Mouse (Mus musculus) C2C12 (cell line): ENCODE results near the gene Zcwpw1. TPM values are rescaled to one million over a fixed set of nuclear protein-coding genes. Genes with fewer than 3 reads are reported as not detected.
A peak's percentile ranks its signal among the peaks of the same experiment; 100 is the strongest.

Experiments used
- H3K27me3 ChIP-seq: one replicate; pipeline ENCODE4 v1.6.1; 2011; ENCODE audit not compliant: control insufficient read depth, insufficient read depth, insufficient read length
- H3K36me3 ChIP-seq: one replicate; pipeline ENCODE4 v1.6.1; 2011; ENCODE audit not compliant: control insufficient read depth, insufficient read depth
- H3K4me3 ChIP-seq: one replicate; pipeline ENCODE4 v1.5.1; 2011; ENCODE audit warnings: mild to moderate bottlenecking, control low read depth; ENCODE audit not compliant: poor library complexity, insufficient read depth, severe bottlenecking
- H3K79me2 ChIP-seq: one replicate; pipeline ENCODE4 v1.6.1; 2011; ENCODE audit not compliant: control insufficient read depth, insufficient read depth
- H3K79me3 ChIP-seq: one replicate; pipeline ENCODE4 v1.6.1; 2011; ENCODE audit warnings: low read depth, control low read depth
- H3ac ChIP-seq: one replicate; pipeline ENCODE3; 2011; ENCODE audit warnings: low read depth; ENCODE audit not compliant: control insufficient read depth, insufficient read length
- CEBPB ChIP-seq: IDR thresholded peaks from one replicate; pipeline ENCODE4 v1.6.1; 2011; ENCODE audit warnings: low read depth, mild to moderate bottlenecking, control low read depth, moderate library complexity
- CTCF ChIP-seq: IDR thresholded peaks from one replicate; pipeline ENCODE4 v1.5.1; 2011; ENCODE audit not compliant: control insufficient read depth, insufficient read depth, insufficient read length
- FOSL1 ChIP-seq: IDR thresholded peaks from one replicate; pipeline ENCODE4 v1.8.0; 2011; ENCODE audit warnings: mild to moderate bottlenecking, low read length; ENCODE audit not compliant: poor library complexity, insufficient read depth, severe bottlenecking
- MAX ChIP-seq: IDR thresholded peaks from one replicate; pipeline ENCODE4 v1.6.1; 2011; ENCODE audit warnings: mild to moderate bottlenecking, control low read depth
- MYOD1 ChIP-seq: IDR thresholded peaks from one replicate; pipeline ENCODE4 v1.6.1; 2011; ENCODE audit warnings: low read depth; ENCODE audit not compliant: control insufficient read depth, insufficient read length
- MYOG ChIP-seq: IDR thresholded peaks from one replicate; pipeline ENCODE4 v1.6.1; 2011; ENCODE audit not compliant: control insufficient read depth, insufficient read length; ENCODE audit errors: extremely low read depth
- USF1 ChIP-seq: IDR thresholded peaks from one replicate; pipeline ENCODE4 v1.6.1; 2011; ENCODE audit warnings: low read depth, mild to moderate bottlenecking, control low read depth, moderate library complexity
- polyA plus RNA-seq: library from polyadenylated mRNA; unstranded; fragments of >200 nt; fragmentation: generic; extraction: Trizol; gene quantifications from one replicate; pipeline ENCODE4 v1.2.1, GENCODE M21; 2012; ENCODE audit warnings: missing spikeins

Gene Zcwpw1
- polyA plus RNA-seq, 1 experiment, result 0.73 TPM

DNA sequence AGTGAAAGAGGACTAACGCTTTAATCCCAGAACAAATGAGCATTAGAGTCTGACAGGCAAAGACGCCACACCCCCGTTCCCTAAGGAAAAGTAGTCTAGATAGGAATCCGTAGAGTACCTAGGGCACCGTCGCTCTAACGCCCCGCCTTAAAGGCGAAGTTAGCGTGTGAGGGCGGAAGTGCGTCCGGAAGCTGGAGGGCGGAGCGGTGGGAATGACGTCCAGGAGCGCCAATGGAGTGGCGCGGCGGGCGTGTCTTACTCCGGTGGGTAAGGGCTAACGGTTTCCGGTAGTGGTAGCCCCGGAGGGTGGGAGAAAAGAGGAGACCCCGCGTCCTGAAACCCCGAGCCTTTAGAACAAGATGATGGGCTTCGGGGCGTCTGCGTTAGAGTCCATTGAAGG, 9.0 kb upstream of the Zcwpw1 start, which contains the start of gene Ppp1r35:
Gene Ppp1r35, plus strand, starts transcription at position 215 of the 400 bp plus-strand sequence.
- no peaks in the 10 kb centered on the region for H3K27me3 ChIP-seq
- H3K36me3 ChIP-seq, result peaks cover 35% of the 10 kb centered on the region
- H3ac ChIP-seq, result peak within 1 kb of the TSS; percentile 90
- H3K79me2 ChIP-seq, result peaks cover 41% of the 10 kb centered on the region
- TF ChIP-seq CTCF (no peak), FOSL1 (no peak), USF1 (no peak), CEBPB (no peak), MAX (no peak), MYOG (no peak), MYOD1 (no peak)
- H3K4me3 ChIP-seq, result peak within 1 kb of the TSS; percentile 68
- H3K79me3 ChIP-seq, result peaks cover 17% of the 10 kb centered on the region

DNA sequence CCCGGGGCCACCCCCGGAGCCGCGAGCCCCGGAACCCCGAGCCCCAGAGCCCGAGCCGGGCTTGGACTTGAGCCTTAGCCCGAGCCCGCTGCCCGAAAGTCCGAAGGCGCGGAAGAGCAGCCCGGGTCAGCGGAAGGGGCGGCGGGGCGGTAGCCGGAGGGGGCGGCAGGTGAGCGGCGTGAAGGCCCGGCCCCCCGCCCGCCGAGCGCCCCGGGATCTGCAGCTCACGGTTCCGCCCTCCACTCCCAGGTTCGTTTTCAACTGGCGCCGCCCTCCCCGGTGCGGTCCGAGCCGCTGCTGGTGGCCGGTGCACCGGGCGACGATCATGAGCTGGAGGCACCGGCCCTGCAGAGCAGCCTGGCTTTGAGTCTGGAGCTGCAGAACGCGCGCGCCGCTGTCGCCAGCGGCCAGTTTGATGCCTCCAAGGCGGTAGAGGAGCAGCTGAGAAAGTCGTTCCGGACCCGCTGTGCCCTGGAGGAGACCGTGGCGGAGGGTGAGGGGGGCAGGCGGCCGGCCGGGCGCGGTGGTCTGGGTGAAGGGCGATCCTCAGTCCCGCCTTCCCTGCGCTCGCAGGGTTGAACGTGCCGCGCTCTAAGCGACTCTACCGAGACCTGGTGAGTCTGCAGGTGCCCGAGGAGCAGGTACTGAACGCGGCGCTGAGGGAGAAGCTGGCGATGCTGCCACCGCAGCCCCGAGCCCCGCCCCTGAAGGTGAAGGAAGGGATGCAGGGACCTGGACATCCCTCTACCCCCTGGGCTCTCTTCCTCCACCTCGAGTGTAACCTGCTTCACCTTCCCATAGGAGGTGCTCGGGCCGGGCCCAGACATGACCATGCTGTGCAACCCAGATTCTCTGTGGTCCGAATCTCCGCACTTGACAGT, 8.3 kb upstream of the Zcwpw1 start:
- peaks cover 48% of the 10 kb centered on the region for H3K79me2 ChIP-seq
- peak overlapping the region; percentile 68 for H3K4me3 ChIP-seq
- peak overlapping the region; percentile 90 for H3ac ChIP-seq
- no peak for TF ChIP-seq FOSL1
- TF ChIP-seq MYOG, result no peak
- TF ChIP-seq CTCF, result no peak
- no peak for TF ChIP-seq CEBPB
- TF ChIP-seq MAX, result no peak
- no peak for TF ChIP-seq MYOD1
- no peak for TF ChIP-seq USF1
- peaks cover 23% of the 10 kb centered on the region for H3K79me3 ChIP-seq
- H3K36me3 ChIP-seq, result peaks cover 42% of the 10 kb centered on the region
- H3K27me3 ChIP-seq, result no peaks in the 10 kb centered on the region

DNA sequence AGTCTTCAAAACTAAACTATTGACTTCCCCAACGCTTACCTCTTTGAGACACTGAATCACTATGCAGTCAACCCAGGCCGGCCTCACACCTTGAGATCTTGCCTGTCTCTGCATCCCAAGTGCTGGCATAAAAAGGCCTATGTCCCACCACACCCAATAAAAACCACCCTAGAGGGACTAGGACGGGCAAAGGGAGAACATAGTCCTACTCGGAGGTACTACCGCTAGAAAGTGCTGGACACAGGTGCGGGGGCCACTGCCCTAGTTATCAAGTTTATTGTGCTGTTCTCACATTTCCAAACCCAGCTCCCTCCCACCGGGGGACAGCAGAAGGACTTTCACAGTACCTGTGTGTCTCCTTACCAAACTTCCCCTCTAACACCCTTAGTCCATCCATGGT, 5.9 kb upstream of the Zcwpw1 start:
- H3K27me3 ChIP-seq, result no peaks in the 10 kb centered on the region
- H3K36me3 ChIP-seq, result peaks cover 52% of the 10 kb centered on the region
- H3K79me3 ChIP-seq, result peaks cover 36% of the 10 kb centered on the region
- TF ChIP-seq USF1 (no peak), MYOG (no peak), MAX (no peak), CEBPB (no peak), FOSL1 (no peak), MYOD1 (no peak), CTCF (no peak)
- no peak overlapping the region for H3ac ChIP-seq
- H3K79me2 ChIP-seq, result peaks cover 64% of the 10 kb centered on the region
- no peak overlapping the region for H3K4me3 ChIP-seq

DNA sequence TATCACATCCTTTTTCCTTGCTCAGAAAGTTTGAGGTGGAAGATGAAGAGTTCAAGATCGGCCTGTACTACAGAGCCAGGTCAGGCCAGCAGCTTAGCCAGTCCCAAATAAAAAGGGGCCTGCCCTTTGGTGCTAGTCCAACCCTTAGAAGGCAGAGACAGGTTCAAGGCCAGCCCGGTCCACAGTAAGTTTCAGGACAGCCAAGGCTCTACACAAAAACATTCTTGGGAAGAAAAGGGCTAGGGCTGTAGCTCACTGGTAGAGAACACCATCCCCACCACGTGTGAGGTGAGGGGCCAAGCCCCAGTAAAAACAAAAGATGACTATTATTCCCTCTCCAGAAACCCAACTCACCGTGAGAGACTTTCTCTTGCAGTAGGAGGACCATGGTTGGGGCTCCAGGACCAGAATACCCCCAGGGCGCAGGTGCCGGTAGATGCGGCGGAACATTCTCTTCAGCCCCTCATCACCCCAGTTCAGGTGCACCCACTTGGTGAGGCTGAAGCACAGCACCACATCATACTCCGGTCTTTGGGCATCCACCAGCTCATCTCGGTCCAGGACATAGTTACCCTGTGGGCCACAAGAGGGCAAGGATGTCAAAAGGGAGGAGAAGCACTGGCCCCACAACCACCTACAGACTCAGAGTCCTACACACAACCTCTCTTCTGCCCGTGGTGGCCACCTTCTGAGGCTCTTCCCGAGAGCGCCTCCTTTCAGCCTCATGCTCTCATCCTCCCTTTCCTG, 4.6 kb upstream of the Zcwpw1 start:
- Histone ChIP-seq H3K4me3 (peak overlapping the region; percentile 7), H3ac (no peak overlapping the region), H3K27me3 (no peaks in the 10 kb centered on the region), H3K36me3 (peaks cover 52% of the 10 kb centered on the region), H3K79me3 (peaks cover 36% of the 10 kb centered on the region), H3K79me2 (peaks cover 64% of the 10 kb centered on the region)
- no peak for TF ChIP-seq CEBPB
- TF ChIP-seq CTCF, result no peak
- no peak for TF ChIP-seq MYOD1
- no peak for TF ChIP-seq FOSL1
- no peak for TF ChIP-seq MYOG
- no peak for TF ChIP-seq USF1
- TF ChIP-seq MAX, result no peak

DNA sequence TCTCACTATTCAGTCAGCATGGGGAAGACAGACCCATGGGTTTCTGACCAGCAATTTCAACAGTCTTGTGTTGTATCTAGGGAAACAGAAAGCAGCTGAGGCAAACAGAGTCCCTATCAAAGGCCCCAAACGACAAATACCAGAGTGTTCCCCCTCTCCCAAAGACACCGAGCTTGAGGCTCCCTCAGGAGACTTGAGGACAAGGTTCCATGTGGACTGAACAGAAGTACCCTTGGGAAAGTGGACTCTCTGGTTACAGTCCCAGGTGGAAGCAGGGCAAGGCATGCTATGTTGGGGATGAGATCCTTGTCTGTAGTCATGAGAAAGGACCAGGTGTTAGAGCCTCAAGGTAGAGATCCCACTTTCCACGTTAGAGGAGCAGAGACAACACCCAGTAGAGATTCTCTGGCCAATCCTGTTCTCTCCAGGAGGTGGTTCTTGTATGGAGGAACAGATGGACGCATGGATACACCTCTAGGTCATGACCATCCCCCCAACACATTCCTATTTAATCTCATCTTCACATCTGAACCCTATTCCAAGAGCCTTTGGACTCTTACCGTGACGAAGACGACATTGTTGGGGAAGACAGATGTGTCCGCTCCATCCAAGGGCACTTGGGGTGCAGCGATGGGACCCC, 3.6 kb upstream of the Zcwpw1 start:
- peaks cover 64% of the 10 kb centered on the region for H3K79me2 ChIP-seq
- peaks cover 36% of the 10 kb centered on the region for H3K79me3 ChIP-seq
- H3K4me3 ChIP-seq, result no peak overlapping the region
- no peak for TF ChIP-seq USF1
- no peak for TF ChIP-seq CEBPB
- no peak for TF ChIP-seq FOSL1
- TF ChIP-seq CTCF, result no peak
- no peak for TF ChIP-seq MYOD1
- TF ChIP-seq MYOG, result no peak
- TF ChIP-seq MAX, result no peak
- peaks cover 52% of the 10 kb centered on the region for H3K36me3 ChIP-seq
- no peak overlapping the region for H3ac ChIP-seq
- H3K27me3 ChIP-seq, result no peaks in the 10 kb centered on the region
